Mouse (Mus musculus) heart, embryonic 14.5 days (tissue): ENCODE measurements at regions not wholly inside any gene's neighbourhood (a gene's known extent, or its start where the extent isn't known, plus 50 kb on each side); places are given as distances from the start of the nearest gene placed in this dataset.

Experiments
- ATAC-seq: fragments of 200-750 bp; cut with Nextera tagmentation; 2 replicates; pipeline ENCODE4 v1.8.0; 2017; ENCODE audit warnings: low read depth, moderate TSS enrichment; ENCODE audit not compliant: insufficient number of reproducible peaks, insufficient read depth, low FRiP score
- H3K27ac ChIP-seq, 2 experiments: fragments of 200-500 bp in 1 of 2; fragments of 300-500 bp in 1 of 2; sonication (generic) in 1 of 2; replicated peaks in 1 of 2; 2 replicates each; pipeline ENCODE4 v1.5.1; 2012 to 2014; ENCODE audit warnings: low read depth in 2 of 2, low read length in 2 of 2, control low read depth in 1 of 2, mild to moderate bottlenecking in 1 of 2, mixed read lengths in 1 of 2; ENCODE audit not compliant: control insufficient read depth in 1 of 2, insufficient read depth in 1 of 2
- H3K27me3 ChIP-seq: fragments of 300-500 bp; sonication (generic); 2 replicates; pipeline ENCODE4 v1.6.1; 2014; ENCODE audit warnings: mild to moderate bottlenecking, low read length, control low read depth; ENCODE audit not compliant: control insufficient read depth, insufficient read depth
- H3K36me3 ChIP-seq: fragments of 300-500 bp; sonication (generic); 2 replicates; pipeline ENCODE4 v1.6.1; 2014; ENCODE audit warnings: mild to moderate bottlenecking, control low read depth, low read length, mixed read lengths; ENCODE audit not compliant: control insufficient read depth, insufficient read depth
- H3K4me1 ChIP-seq, 2 experiments: fragments of 200-500 bp in 1 of 2; fragments of 300-500 bp in 1 of 2; sonication (generic) in 1 of 2; 2 replicates each; pipeline ENCODE4 v1.6.1; 2012 to 2014; ENCODE audit warnings: low read length in 2 of 2, control low read depth in 1 of 2, mixed read lengths in 1 of 2; ENCODE audit not compliant: control insufficient read depth in 2 of 2, insufficient read depth in 2 of 2
- H3K4me2 ChIP-seq: fragments of 300-500 bp; sonication (generic); 2 replicates; pipeline ENCODE4 v1.6.1; 2014; ENCODE audit warnings: mild to moderate bottlenecking, low read length
- H3K4me3 ChIP-seq, 2 experiments: fragments of 200-500 bp in 1 of 2; fragments of 300-500 bp in 1 of 2; sonication (generic) in 1 of 2; 2 replicates each; pipeline ENCODE4 v1.5.1; 2012 to 2014; ENCODE audit warnings: low read length in 2 of 2, mild to moderate bottlenecking in 2 of 2, control low read depth in 1 of 2, low read depth in 1 of 2, moderate library complexity in 1 of 2; ENCODE audit not compliant: control insufficient read depth in 1 of 2, insufficient read depth in 1 of 2
- H3K9ac ChIP-seq: fragments of 300-500 bp; sonication (generic); 2 replicates; pipeline ENCODE4 v1.6.1; 2014; ENCODE audit warnings: mild to moderate bottlenecking, low read length
- H3K9me3 ChIP-seq: fragments of 300-500 bp; sonication (generic); 2 replicates; pipeline ENCODE4 v1.6.1; 2016; ENCODE audit warnings: low read length, control low read depth; ENCODE audit not compliant: control insufficient read depth
- WGBS: fragments of 180-500 bp; shearing (Covaris S2); extraction: QIAGEN DNeasy Blood & Tissue Kit; methylation state at CpG from one replicate; pipeline ENCODE4 v1.1.7; 2014; 5-methylcytosine and 5-hydroxymethylcytosine counted together

DNA sequence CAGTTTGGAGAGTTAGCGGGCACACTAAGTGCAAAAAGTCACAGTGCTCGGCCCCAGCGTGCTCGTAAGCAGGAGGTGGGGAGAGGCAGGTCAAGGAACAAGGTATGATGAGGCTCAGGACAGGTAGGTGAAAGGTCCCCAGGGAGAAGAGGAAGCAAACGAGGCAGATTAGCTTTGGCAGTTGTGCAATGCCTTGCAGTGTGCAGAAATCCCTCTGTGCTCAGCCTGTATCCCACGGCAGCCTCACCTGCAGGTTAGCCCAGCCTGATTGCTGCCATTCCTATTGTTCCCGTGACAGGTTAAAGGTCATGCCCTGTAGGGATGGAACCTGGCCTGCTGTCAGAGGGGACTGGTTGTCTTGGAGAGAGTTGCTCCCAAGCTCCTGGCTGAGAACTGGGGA, 257.6 kb downstream of the Zfp704 start:
- Histone ChIP-seq H3K9ac (no peak overlapping the region), H3K4me1 (peaks cover 6 to 15% of the 10 kb centered on the region in 2 experiments), H3K36me3 (no peaks in the 10 kb centered on the region), H3K27ac (no peak overlapping the region), H3K4me2 (no peak overlapping the region), H3K4me3 (no peak overlapping the region), H3K9me3 (no peaks in the 10 kb centered on the region), H3K27me3 (no peaks in the 10 kb centered on the region)
- 76% methylated on average over 7 of the region's 7 CpGs for WGBS
- no peak for ATAC-seq

GRCm38 (mm10) chr3:9349822-9350221, 260.1 kb downstream of the Zfp704 start:
- WGBS: 88% methylated on average over 4 of the region's 4 CpGs
- no peak for ATAC-seq
- H3K36me3 ChIP-seq: no peaks in the 10 kb centered on the region

GRCm38 (mm10) chr3:9347446-9347860, 262.4 kb downstream of the Zfp704 start:
- Histone ChIP-seq H3K4me1 (peaks cover 9 to 18% of the 10 kb centered on the region in 2 experiments), H3K4me2 (peak overlapping the region; percentile 94), H3K27me3 (no peaks in the 10 kb centered on the region), H3K9ac (peak overlapping the region; percentile 73), H3K36me3 (no peaks in the 10 kb centered on the region), H3K4me3 (peak overlapping the region; percentile 60 to 73), H3K27ac (peak overlapping the region; percentile 37 to 42; a peak in 1 of 4 replicates), H3K9me3 (no peaks in the 10 kb centered on the region)
- ATAC-seq: peak; percentile 75
- WGBS: 3% methylated on average over 15 of the region's 15 CpGs

More at GRCm38 (mm10) chr3:9349822-9350221, 260.1 kb downstream of the Zfp704 start:
- Histone ChIP-seq H3K27ac (no peak overlapping the region), H3K4me3 (no peak overlapping the region), H3K27me3 (no peaks in the 10 kb centered on the region), H3K4me1 (peaks cover 6 to 21% of the 10 kb centered on the region in 2 experiments), H3K4me2 (no peak overlapping the region), H3K9me3 (no peaks in the 10 kb centered on the region), H3K9ac (no peak overlapping the region)

DNA sequence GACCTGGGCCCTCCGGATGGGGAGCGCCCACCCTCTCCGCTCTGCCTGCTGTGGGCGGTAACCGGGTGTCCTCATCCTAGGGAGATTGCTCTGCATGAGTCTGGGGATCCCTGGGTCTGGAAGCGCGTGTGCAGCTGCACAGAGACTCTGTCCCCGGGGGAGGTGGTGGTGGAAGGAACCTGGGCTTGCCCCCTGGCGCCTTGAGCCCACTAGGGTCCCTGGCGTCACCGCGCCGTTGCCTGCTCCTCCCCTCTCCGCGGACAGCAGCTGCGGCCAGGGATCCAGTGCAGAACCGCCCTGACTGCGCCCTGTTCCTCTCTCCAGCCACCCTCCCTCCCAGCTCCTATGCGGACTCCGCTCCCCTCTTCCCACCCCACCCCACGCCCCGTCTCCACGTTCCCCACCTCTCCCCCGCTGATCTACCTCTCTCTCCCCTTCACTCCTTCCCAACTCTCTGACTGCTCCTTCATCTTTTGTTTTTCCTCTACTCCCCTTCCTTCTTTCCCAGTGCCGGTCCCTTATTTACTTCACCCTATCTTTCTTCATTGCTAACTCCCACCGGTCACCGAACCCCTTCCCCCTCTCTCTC, 262.9 kb downstream of the Zfp704 start:
- Histone ChIP-seq H3K27ac (peak overlapping the region; percentile 37 to 42; a peak in 2 of 4 replicates), H3K27me3 (no peaks in the 10 kb centered on the region), H3K9ac (peak overlapping the region; percentile 73), H3K36me3 (no peaks in the 10 kb centered on the region), H3K4me1 (peaks cover 9 to 18% of the 10 kb centered on the region in 2 experiments), H3K4me3 (peak overlapping the region; percentile 60 to 73), H3K9me3 (no peaks in the 10 kb centered on the region), H3K4me2 (peak overlapping the region; percentile 94)
- peak; percentile 65 for ATAC-seq
- under 1% methylated on average over 23 of the region's 27 CpGs for WGBS

GRCm38 (mm10) chr3:9346356-9346755, 263.5 kb downstream of the Zfp704 start:
- H3K27me3 ChIP-seq: no peaks in the 10 kb centered on the region
- no peaks in the 10 kb centered on the region for H3K9me3 ChIP-seq
- H3K27ac ChIP-seq: no peak overlapping the region
- no peak for ATAC-seq
- WGBS: 6% methylated on average over 13 of the region's 13 CpGs
- H3K4me1 ChIP-seq: peaks cover 9 to 18% of the 10 kb centered on the region in 2 experiments
- no peaks in the 10 kb centered on the region for H3K36me3 ChIP-seq
- H3K4me3 ChIP-seq: peak overlapping the region; percentile 60 to 73
- H3K9ac ChIP-seq: peak overlapping the region; percentile 73
- H3K4me2 ChIP-seq: peak overlapping the region; percentile 94

DNA sequence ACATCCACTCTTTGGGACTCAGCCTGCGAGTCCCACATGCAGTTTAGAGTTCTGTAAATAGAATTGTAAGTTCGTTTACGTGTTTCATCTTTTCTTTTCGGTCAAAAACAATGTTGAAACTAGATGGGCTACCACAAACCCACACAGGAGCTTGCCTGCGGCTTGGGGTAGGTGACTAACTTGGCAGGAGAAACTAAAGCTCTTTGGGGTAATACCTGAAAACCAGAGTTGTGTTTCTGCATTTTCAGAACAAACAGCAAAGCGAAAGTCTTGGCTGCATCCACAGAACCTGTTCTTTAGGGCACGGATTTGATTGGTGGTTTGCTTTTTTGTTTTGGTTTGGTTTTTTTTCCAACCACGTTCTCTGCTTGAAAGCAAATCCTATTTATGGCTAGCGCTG, 264.0 kb downstream of the Zfp704 start:
- WGBS: 45% methylated on average over 9 of the region's 9 CpGs
- H3K36me3 ChIP-seq: no peaks in the 10 kb centered on the region
- peak overlapping the region; percentile 73 for H3K9ac ChIP-seq
- peak overlapping the region; percentile 94 for H3K4me2 ChIP-seq
- H3K27ac ChIP-seq: no peak overlapping the region
- H3K4me3 ChIP-seq: peak overlapping the region in 1 of 2 experiments; percentile 60; a peak in 1 of 4 replicates
- ATAC-seq: no peak
- H3K27me3 ChIP-seq: no peaks in the 10 kb centered on the region
- H3K4me1 ChIP-seq: peaks cover 11 to 18% of the 10 kb centered on the region in 2 experiments
- H3K9me3 ChIP-seq: no peaks in the 10 kb centered on the region

DNA sequence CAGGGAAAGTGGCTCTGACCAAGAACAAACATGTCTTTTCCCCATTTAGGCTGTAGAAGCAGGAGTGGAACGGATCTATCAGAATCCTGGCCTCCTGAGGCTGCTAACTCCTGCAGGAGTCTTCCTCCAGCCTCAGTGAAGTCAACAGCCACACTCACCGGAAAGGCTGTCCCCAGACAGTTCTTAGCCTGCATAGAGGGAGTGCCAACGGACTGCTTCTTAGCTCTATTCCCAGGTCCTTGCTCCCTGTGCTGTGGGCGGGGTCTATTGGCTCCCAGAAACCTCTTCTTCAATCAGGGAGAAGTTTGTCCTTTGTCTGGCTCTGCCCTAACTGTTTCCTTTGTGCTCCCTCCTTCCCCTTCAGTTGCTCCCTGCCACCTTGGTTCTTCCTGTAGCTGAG, 266.3 kb downstream of the Zfp704 start:
- no peaks in the 10 kb centered on the region for H3K36me3 ChIP-seq
- H3K4me3 ChIP-seq: no peak overlapping the region
- H3K27me3 ChIP-seq: no peaks in the 10 kb centered on the region
- peak overlapping the region; percentile 36 for H3K4me2 ChIP-seq
- peaks cover 12 to 26% of the 10 kb centered on the region in 2 experiments for H3K4me1 ChIP-seq
- H3K9me3 ChIP-seq: no peaks in the 10 kb centered on the region
- no peak for ATAC-seq
- H3K27ac ChIP-seq: peak overlapping the region; percentile 55 to 74
- 2% methylated on average over 4 of the region's 4 CpGs for WGBS
- H3K9ac ChIP-seq: peak overlapping the region; percentile 59

GRCm38 (mm10) chr3:9342167-9342566, 267.7 kb downstream of the Zfp704 start:
- Histone ChIP-seq H3K36me3 (no peaks in the 10 kb centered on the region), H3K4me1 (peaks cover 8 to 21% of the 10 kb centered on the region in 2 experiments; a peak in 3 of 4 replicates), H3K27me3 (no peaks in the 10 kb centered on the region), H3K4me2 (no peak overlapping the region), H3K4me3 (no peak overlapping the region), H3K27ac (no peak overlapping the region), H3K9ac (no peak overlapping the region), H3K9me3 (no peaks in the 10 kb centered on the region)
- ATAC-seq: no peak
- WGBS: 80% methylated on average over 3 of the region's 3 CpGs
